Mouse (Mus musculus): ENCODE measurements around the gene Rab3gap2.

- TF ChIP-seq CTCF (IDR thresholded peaks at IDR 0.05; ENCODE audit: low read depth, low read length): no peak
- no peak for TF ChIP-seq GATA1 (IDR thresholded peaks at IDR 0.05; ENCODE audit: borderline replicate concordance, low read length)
These were observed 51.4 kb downstream of the Rab3gap2 start for GRCm38 (mm10) chr1:185255336-185255735.

Measured in G1E (cell line).